Mouse (Mus musculus): ENCODE results near the gene Crx. TPM values are rescaled to one million over a fixed set of nuclear protein-coding genes. Genes with fewer than 3 reads are reported as not detected.

Crx gene
- total RNA-seq, 2 experiments from 2014 or later, result not detected

- intact Hi-C loops (cut with DNase I), result no loop called here
- DNase-seq (ENCODE audit: low spot score in 2 of 2), result no peak
Measured at GRCm38 (mm10) chr7:15881831-15882230, 2.1 kb upstream of the Crx start.

- intact Hi-C loops (cut with DNase I), result no loop called here
- no peak for DNase-seq (ENCODE audit: low spot score in 2 of 2)
Measured at GRCm38 (mm10) chr7:15881388-15881787, 1.6 kb upstream of the Crx start.

- DNase-seq (ENCODE audit: low spot score in 2 of 2), result no peak
- intact Hi-C loops (cut with DNase I), result no loop called here
Measured at GRCm38 (mm10) chr7:15864104-15864503, 15.7 kb downstream of the Crx start.

- intact Hi-C loops (cut with DNase I), result no loop called here
- DNase-seq (ENCODE audit: low spot score in 2 of 2), result no peak
Measured at GRCm38 (mm10) chr7:15859657-15860056, 20.1 kb downstream of the Crx start.

GRCm38 (mm10) chr7:15839578-15839977 is 40.2 kb downstream of the Crx start, which contains the start of gene Obox6:
Gene Obox6 (minus strand): TSS chr7:15839678.
- intact Hi-C loops (cut with DNase I), result no loop called here
- no peak for DNase-seq (ENCODE audit: low spot score in 2 of 2)

Other genes with a start within 250 kb of the Crx start
- gene Obox3, start 240.1 kb downstream of the Crx start, total RNA-seq (2021), result not detected
- not detected for gene Obox5, start 129.8 kb downstream of the Crx start, total RNA-seq (2021)
- gene Obox6, start 40.3 kb downstream of the Crx start, total RNA-seq (2021), result not detected
- under 1 TPM in 1 of 2 experiments, not detected in 1; 0.27 TPM for gene Crxos, start 2.6 kb upstream of the Crx start, total RNA-seq (2021)
- 1,000 to 10,000 TPM; 1,151 to 1,335 TPM for gene Selenow, start 42.4 kb upstream of the Crx start, total RNA-seq (2021)
- gene Nop53, start 66.1 kb upstream of the Crx start, total RNA-seq (2021), result 100 to 1,000 TPM; 113 to 130 TPM
- gene Ehd2, start 87.6 kb upstream of the Crx start, total RNA-seq (2021), result 1 to 10 TPM; 3.5 to 6.8 TPM
- gene Bicra, start 168.0 kb upstream of the Crx start, total RNA-seq (2021), result 10 to 100 TPM; 11.4 to 17.3 TPM
- under 1 TPM; 0.64 to 0.88 TPM for gene Zfp541, start 181.8 kb upstream of the Crx start, total RNA-seq (2021)
- gene Napa, start 218.5 kb upstream of the Crx start, total RNA-seq (2021), result 100 to 1,000 TPM; 269 to 307 TPM
- 10 to 100 TPM; 40.9 to 44.9 TPM for gene Kptn, start 239.9 kb upstream of the Crx start, total RNA-seq (2021)
- gene Slc8a2, start 249.9 kb upstream of the Crx start, total RNA-seq (2021), result 100 to 1,000 TPM; 242 to 273 TPM